Mouse (Mus musculus) erythroblast, adult 5-6 weeks (primary cell): ENCODE results near the gene Gys1. TPM values are rescaled to one million over a fixed set of nuclear protein-coding genes. Genes with fewer than 3 reads are reported as not detected.

Experiments
- ATAC-seq: replicated peaks from 2 replicates; pipeline ENCODE4 v1.8.0; 2016; ENCODE audit warnings: moderate number of reproducible peaks, mild to moderate bottlenecking, moderate TSS enrichment, inconsistent platforms; ENCODE audit not compliant: poor library complexity, low FRiP score, severe bottlenecking
- total RNA-seq, 2 experiments: library from RNA; stranded (forward) in 1 of 2; stranded (reverse) in 1 of 2; fragments of 150-400 nt in 1 of 2; fragments of 200-764, 138-1000 nt in 1 of 2; gene quantifications; 2 replicates each; pipeline versions ENCODE4 v1.2.3 to v1.2.4; 2015 to 2017; ENCODE audit warnings: low replicate concordance in 2 of 2

The Gys1 gene
- total RNA-seq, 2 experiments from 2014 or later, result 8.9 to 11.7 TPM

DNA sequence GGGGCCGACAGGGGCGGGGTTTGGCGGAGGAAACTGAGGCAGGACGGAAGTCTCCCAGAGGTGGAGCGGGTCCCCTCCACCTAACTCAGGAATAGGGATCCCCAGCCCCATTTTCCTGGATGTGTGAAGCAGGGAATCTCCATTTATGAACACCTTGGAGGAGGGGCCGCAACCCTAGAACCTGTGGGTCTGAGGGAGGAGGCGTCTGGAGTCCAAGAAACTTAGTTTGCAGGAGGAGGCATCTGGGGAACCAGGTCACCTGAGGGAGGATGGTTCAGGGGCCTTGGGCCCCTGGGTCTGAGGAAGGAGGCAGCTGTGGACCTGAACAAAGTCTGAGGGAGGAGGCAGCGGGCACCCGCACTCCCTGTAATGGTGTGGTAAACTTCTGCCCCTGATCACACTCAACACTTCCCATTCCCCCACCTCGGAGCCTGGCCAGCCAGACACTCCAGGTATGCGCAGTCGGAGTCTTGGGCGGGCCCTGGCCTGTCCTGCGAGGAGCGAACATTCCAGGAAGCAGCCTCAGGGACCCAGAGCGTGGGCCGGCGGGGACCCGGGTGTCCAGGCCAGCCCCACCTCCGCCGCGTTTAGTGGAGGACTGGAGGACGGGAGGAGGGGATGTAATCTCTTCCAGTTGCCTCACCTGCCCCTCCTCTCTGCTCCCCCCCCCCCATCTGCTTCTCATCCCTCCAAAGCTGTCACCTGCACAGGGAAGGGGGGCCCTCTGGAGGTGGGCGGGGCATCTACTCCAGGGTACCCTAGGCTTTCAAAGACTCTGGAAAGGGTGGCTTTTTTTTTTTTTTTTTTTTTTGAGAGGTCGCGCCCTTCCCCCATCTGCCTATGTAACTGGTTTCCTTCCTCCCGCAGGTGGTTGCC, 20.5 kb upstream of the Gys1 start:
- no peak for ATAC-seq

DNA sequence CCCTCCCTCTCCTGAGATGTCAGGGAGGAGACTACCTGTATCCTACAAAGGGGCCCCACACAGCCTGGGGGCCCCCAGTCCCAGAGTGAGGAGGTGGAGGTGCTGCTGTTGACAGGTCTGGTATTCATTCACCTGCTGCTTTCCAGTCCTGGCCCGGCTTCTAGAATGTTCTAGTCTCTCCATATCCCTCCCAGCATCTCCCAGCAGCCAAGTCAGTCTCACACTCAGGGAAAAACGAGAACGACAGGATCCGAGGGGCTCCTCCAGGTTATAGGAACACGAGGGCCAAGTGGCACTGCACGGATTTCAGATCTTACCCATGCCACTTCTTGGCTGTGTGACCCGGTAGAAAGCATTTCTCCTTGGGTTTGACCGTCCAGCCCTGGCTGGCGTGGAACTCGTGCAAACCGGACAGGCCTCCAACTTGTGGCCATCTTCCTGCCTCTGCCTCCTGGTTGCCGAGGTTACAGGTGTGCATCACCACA, 19.9 kb upstream of the Gys1 start:
- no peak for ATAC-seq

DNA sequence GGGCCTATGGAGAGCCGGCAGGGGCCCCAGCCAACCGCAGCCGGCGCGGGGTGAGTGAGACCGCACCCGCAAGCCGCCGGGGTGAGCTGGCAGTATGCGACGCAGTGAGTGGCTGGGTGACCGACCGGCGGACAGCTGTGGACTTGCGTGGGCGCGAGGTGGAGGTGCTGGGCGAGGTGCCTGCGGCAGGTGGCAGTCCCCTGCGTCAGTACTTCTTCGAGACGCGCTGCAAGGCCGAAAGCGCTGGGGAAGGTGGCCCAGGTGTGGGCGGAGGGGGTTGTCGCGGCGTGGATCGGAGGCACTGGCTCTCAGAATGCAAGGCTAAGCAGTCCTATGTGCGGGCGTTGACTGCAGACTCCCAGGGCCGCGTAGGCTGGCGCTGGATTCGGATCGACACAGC, 19.0 kb upstream of the Gys1 start:
- no peak for ATAC-seq

DNA sequence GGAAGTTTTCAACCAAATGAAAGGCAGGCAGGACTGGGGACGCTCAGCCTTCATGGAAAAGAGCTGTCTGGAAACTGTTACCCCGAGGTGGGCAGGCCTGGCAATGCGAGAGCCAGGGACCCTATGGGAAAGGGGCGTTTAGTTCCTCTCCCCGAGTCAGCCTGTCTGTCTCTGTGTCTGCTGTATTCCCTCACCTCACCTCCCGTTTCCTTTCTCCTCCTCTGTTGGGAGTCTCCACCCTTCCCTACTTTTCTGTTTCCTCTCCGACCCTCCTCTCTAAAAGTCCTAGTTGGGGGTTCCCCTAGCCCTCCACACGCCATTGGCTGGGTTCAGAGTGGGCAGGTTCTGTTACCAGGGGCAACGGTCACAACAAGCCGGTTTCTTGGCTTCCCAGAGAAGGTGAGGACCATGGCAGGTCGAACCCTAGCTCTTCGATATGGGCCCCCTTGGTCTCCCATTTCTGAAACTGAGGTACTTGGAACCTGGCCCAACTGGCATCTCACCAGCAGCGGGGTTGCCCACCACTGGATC, 16.6 kb upstream of the Gys1 start:
- no peak for ATAC-seq

DNA sequence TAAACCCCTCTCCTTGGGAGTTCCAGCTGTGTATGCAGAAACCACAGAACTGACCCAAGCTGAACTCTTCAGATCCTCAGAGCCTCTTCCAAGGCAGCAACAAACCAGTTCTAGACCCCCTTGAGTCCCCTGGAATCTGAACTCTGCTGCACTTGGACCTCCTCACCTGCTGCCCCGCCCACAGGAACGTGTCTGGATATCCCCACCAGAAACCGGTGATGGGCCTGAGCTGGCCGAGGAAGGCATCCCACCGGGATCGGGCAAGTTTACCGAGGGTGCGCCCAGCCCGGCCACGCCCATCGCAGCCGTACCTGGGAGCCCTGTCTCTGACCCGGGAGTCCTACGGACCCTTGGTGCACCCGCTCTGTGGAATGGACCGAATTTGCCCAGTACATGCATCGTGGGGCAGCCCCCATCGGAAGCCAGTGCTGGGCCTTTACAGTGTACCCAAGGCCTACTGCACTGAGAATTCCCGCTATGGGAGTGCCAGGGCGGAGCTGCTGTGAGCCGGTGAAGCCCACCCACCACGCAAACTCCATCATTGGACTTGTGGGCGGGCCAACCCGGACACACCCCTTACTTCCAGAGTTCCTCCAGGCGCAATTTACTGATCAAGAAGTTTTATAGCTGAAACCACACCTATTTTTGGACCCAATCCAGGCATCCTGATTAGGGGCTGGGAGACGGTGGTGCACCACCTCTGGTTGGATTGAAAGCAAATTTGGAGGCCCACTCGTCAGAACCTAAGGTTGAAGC, 14.6 kb upstream of the Gys1 start:
- ATAC-seq, result no peak

DNA sequence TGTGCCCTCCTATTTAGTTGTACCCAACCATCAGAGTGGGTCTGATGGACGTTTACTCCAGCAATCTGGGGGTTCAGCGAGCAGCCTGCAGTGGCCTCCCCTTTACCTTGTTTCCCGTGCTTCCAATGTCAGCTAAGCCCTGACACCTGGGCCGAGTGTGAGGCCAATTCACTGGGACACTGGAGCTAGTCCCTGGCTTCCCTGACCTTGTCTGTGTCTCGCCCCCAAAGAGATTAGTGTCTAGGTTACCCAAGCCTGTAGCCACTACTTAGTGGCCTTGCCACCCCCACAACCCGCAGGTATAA, 14.1 kb upstream of the Gys1 start, which contains the start of gene Lhb:
TSS of gene Lhb (plus strand) at position 206 of the 305 bp plus-strand sequence.
- ATAC-seq, result no peak

DNA sequence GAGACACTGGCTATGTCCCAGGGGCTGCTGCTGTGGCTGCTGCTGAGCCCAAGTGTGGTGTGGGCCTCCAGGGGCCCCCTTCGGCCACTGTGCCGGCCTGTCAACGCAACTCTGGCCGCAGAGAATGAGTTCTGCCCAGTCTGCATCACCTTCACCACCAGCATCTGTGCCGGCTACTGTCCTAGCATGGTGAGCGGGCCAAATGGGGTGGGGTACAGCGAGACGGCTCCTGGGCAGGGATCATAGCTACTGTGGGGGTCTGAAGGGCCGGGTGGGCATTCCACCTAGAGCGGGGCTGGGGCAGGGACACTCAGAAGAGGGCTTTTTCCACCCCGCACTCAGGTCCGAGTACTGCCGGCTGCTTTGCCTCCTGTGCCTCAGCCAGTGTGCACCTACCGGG, 13.4 kb upstream of the Gys1 start:
- no peak for ATAC-seq

DNA sequence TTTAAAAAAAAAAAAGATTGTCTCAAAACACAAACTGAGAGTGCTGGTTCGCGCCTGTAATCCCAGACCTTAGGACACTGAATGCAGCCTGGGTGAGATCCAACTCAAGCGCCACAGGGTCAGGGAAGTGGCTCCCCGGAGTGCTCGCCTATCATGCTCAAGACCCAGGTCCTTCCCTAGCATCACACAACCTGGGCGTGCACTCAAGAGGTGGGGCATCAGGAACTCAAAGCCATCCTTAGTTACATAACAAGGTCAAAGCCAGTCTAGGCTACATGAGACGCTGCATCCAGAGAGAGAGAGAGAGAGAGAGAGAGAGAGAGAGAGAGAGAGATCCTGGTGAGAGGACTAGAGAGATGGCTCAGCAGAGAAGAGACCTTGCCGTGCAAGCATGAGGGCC, 8.1 kb upstream of the Gys1 start:
- ATAC-seq, result no peak

DNA sequence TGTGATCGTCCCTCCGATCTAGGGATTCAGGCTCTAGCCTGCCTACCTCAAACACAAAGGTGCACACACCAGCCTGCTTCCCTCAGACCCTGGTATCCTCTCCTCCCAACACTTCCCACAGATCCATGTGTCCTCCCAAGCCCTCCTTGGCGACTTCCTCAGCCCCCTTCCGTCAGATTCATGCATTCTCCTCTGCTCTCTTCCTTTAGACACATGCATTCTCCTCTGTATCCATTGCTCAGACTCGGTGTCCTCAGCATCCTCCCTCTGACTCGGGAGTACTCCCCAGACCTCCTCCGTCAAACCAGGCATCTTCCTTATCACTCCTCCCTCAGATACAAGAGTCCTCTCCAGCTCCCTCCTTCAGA, 825 bp upstream of the Gys1 start:
- peak; percentile 5; the same call in 1 of the 2 replicates for ATAC-seq

DNA sequence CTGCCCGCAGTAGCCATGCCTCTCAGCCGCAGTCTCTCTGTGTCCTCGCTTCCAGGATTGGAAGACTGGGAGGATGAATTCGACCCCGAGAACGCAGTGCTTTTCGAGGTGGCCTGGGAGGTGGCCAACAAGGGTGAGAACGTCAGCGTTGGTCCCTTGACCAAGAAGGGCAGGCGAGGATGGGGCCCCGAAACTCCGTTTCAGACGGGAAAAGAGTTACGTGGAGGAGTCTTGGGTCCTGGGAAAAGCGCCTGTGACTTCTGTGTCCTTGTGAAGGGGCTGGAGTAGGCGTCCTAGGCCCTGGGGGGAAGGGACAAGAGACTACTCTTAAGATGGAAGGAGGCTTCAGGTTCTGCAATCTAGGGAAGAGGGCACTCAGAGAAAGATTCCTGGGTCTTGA, 394 bp downstream of the Gys1 start:
- peak; percentile 9; the same call in 1 of the 2 replicates for ATAC-seq

DNA sequence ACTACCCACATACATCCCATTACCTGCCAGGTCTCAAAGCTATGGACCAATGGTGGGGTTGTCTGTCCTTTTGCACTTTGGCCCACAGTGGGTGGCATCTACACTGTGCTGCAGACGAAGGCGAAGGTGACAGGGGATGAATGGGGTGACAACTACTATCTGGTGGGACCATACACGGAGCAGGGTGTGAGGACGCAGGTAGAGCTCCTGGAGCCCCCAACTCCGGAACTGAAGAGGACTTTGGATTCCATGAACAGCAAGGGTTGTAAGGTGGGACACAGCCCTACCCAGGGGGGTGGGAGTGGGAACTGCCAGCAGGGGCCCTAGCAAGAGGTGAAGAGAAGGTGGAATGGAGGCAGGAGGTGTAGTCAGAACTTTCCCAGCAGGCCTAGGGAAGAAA, 1.8 kb downstream of the Gys1 start:
- no peak for ATAC-seq

DNA sequence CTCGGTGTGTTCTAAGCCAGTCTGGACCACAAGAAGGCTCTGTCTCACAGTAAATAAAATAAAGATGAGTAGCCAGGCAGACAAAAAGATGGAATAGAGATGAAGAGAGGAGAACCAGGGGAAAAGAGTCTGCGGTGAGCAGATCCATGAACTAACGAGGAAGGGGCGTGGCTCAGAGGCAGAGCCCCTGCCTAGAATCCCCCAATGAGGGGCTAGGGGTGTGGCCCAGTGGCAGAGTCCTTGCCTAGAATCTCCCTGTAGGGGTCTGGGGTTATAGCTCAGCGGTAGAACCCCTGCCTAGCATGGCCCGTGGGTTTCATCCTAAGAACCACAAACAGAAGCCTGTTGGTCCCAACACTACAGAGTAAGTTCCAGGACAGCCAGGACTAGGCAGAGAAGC, 2.4 kb downstream of the Gys1 start:
- no peak for ATAC-seq

DNA sequence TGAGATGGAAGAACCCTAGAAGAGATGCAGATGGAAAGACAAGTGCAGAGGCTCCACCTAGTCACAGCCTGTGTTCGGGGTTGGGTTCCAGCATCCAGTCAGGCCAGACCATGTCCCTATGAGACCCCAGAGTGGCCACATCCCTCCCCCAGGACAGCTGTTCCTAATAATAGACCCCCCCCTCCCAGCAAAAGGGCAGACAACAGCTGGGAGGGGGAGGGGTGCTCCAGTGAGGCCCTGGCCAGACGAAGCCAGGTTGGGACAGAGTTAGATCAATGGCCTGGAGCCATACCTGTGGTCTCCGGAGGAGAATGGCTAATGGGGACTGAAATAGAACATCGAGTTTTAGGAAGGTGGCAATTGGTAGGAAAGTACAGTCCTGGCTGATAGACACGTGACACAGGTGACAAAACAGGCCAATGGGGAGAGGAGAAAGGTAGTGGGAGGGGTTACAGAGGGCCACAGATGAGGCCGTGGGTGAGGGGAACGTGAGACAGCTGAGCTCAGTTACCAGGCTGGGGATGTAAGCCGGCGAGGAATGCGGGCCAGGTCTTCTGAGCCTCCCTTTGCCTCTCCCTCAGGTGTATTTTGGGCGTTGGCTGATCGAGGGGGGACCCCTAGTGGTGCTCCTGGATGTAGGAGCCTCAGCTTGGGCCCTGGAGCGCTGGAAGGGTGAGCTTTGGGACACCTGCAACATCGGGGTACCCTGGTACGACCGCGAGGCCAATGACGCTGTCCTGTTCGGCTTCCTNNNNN, 3.1 kb downstream of the Gys1 start, which contains the start of gene Ruvbl2:
TSS of gene Ruvbl2 (minus strand) at position 576 of the 756 bp plus-strand sequence.
- ATAC-seq, result no peak

DNA sequence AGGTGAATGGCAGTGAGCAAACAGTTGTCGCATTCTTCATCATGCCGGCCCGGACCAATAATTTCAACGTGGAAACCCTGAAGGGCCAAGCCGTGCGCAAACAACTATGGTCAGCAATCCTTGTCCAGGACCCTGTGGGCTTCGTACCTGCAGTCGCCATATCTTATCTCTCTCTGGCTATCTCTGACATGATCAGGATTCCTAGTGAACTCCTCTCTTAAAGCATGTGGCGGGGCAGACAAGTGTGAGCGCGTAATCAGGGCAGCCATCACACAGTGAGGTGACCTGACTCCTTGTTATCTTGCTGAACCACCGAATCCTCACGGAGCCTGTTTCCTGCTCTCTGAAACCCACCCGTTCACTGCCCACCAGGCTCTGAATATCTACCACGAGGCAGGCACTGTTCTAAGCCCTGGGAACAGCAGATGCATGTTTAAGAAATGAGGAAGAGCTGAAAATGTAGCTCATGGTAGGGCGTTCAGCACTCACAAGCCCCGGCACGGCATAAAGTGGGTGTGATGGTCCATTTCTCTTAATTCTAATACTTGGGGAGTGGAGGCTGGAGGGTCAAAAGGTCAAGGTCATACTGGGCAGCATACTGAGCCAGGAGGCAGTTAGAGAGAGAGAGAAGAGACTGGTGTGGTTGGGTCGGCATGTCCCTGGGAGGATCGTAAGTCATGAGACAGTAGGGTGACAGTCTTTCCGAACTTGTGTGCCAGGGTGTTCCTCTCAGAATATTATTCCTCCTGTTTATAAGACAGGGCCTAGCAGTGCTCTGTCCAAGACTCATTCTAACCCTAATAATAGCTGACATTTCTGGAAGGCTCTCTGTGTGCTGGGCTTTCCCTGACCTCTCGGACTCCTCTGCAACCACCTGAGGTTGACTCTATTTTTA, 9.1 kb downstream of the Gys1 start:
- no peak for ATAC-seq

DNA sequence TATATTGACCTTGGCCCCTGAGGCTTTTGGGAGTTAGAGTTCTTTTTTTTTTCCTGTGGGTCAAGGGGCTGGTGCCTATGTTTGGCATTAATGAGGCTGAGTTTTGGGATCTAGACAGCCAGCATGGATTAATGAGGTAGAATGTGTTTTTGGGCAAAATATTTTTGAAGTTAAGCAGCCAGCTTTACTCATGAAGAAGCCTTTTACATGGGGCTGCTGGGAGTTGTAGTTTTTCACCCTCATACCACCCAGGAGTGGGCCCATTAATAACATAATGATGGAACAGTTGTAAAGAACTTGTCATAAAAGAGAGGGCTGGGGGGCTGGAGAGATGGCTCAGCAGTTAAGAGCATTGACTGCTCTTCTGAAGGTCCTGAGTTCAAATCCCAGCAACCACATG, 11.9 kb downstream of the Gys1 start:
- no peak for ATAC-seq

DNA sequence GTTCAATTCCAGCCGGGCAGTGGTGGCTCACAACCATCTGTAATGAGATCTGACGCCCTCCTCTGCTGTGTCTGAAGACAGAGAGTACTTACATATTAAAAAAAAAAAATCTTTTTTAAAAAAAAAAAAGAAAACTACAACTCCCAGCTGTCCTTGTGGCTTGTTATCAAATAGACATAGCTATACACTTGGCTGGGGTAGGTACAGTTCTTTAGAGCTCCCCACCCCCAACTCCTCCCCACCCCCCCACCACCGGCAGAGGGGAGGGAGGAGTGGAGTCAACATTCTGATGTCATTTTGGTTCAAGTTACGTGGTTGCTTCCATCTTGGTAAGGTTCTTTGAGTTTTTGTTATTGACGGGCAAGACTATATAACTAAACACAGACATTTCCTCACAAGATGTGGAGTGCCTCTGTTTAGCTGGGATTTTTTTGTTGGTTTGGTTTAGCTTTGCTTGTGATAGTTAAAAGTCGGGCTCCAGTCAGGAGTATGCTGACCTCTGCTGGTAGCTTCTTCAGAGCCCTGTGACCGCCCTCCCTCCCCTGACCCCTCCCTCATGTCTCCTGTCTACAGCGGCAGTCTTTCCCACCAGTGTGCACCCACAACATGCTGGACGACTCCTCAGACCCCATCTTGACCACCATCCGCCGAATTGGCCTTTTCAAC, 12.8 kb downstream of the Gys1 start:
- no peak for ATAC-seq

DNA sequence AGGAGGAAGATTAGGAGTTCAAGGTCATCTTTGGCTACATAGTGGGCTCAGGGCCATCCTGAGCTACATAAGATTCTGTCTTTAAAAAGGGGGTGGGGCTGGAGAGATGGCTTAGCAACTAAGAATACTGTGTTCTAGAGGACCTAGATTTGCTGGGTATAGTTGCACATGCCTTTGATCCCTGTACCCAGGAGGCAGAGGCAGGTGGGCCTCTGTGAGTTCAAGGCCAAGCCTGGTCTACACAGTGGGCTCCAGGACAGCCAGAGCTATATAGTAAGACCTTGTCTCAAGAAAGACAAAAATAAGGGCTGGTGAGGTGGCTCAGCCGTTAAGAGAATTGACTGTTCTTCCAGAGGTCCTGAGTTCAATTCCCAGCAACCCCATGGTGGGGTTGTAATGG, 15.3 kb downstream of the Gys1 start:
- ATAC-seq, result no peak

DNA sequence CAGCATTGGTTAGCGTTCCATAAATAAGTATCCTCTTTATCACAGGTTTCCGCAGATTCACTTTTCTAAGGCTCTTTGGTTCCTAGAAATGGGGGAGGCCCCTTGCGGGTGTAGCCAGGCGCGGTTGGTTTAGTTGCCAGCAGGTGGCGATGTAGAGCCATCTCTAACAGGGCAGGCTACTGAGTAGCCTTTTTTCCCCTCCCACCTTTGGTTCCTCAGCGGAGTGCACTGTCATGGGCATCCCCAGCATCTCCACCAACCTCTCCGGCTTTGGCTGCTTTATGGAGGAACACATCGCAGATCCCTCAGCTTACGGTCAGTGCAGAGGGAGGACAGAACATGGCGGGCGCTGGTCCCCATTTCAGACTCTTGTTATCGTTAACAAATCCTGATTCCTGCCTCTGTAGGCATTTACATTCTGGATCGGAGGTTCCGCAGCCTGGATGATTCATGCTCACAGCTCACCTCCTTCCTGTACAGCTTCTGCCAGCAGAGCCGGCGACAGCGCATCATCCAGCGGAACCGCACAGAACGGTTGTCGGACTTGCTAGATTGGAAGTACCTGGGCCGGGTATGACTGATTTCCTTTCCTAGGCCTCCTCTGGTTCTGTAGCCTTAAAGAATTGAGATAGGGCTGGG, 16.8 kb downstream of the Gys1 start:
- peak; percentile 89 for ATAC-seq
